Mouse (Mus musculus) Patski (cell line): ENCODE measurements around the gene Macrod2. TPM values are rescaled to one million over a fixed set of nuclear protein-coding genes. Genes with fewer than 3 reads are reported as not detected.

ENCODE experiments used
- ATAC-seq: fragments of 100-300 bp; one replicate; pipeline ENCODE4 v1.8.0; 2021
- CTCF ChIA-PET: fragments of 350-600 bp; sonication (Branson Sonifier 250); formaldehyde crosslinking; loops from one replicate; lab custom pipeline; 2022; ENCODE audit warnings: inconsistent platforms; lab: Charles Lee
- POLR2A ChIA-PET: fragments of 350-600 bp; sonication (Branson Sonifier 250); formaldehyde crosslinking; loops from one replicate; lab custom pipeline; 2022; ENCODE audit warnings: antibody characterized with exemption, inconsistent platforms; lab: Charles Lee
- DNase-seq: peaks from one replicate; pipeline ENCODE4 v3.0.0-alpha.2; 2011; ENCODE audit warnings: low read depth, low spot score
- H3K27me3 ChIP-seq: fragments of 371-371 bp; one replicate; pipeline ENCODE4 v1.5.1; 2021
- CTCF ChIP-seq: fragments of 100-300 bp; IDR thresholded peaks from one replicate; pipeline ENCODE4 v1.5.1; 2021
- in situ Hi-C: fragments of 300-500 bp; cut with MboI; formaldehyde crosslinking; loops from 3 replicates; pipeline ENCODE4 v1.11.1; 2018; ENCODE audit warnings: low pct_unique_long_range_greater_than_20kb, mixed read lengths
- polyA plus RNA-seq: library from polyadenylated mRNA; unstranded; gene quantifications from one replicate; pipeline ENCODE4 v1.2.3, GENCODE M21; 2021

The Macrod2 gene
- polyA plus RNA-seq, 1 experiment from 2014 or later, result 5.1 TPM

DNA sequence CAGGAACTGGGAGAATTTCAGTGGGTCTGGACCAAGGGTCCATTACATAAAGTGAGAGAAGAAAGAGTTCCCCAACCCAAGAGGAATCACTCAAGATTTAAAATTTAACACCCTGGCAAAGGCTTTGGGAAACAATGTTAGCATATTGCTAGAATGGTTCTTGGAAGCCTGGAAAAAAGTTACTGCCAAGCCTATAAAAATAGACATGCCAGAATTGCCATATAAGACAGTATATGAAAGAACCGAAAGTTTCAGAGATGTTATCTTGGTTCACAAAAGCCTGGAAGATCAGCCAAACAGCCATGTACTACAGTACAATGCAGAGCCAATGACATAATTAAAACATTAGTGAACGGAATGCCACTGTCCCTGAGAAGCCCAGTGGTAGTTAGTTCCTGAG lies 575.1 kb downstream of the Macrod2 start:
- TF ChIP-seq CTCF, result no peak
- ChIA-PET CTCF (no interaction called here), POLR2A (no interaction called here)
- DNase-seq (no peak), ATAC-seq (no peak)
- H3K27me3 ChIP-seq, result no peaks in the 10 kb centered on the region
- in situ Hi-C loops, result no loop called here

DNA sequence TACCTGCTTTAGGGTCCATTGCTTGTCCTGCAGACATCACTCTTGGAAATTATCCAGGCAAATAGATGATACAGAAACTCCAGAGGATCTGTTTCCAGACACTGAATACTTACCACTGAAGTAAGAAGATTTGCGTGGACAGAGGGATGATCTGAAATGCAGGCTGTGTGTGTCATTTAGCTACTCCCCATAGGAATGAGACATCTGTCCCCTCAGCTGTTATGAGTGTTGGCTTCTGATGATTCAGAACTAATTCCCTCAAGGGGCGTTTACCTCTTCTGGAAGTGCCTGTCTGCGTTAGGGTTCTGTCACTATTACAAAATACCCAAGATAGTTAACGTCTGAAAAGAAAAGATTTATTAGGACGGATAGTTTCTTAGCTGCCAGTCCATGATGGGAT lies 576.7 kb downstream of the Macrod2 start:
- ChIA-PET POLR2A (no interaction called here), CTCF (no interaction called here)
- no peak for TF ChIP-seq CTCF
- no peak for ATAC-seq
- DNase-seq, result no peak
- in situ Hi-C loops, result no loop called here
- H3K27me3 ChIP-seq, result no peaks in the 10 kb centered on the region

DNA sequence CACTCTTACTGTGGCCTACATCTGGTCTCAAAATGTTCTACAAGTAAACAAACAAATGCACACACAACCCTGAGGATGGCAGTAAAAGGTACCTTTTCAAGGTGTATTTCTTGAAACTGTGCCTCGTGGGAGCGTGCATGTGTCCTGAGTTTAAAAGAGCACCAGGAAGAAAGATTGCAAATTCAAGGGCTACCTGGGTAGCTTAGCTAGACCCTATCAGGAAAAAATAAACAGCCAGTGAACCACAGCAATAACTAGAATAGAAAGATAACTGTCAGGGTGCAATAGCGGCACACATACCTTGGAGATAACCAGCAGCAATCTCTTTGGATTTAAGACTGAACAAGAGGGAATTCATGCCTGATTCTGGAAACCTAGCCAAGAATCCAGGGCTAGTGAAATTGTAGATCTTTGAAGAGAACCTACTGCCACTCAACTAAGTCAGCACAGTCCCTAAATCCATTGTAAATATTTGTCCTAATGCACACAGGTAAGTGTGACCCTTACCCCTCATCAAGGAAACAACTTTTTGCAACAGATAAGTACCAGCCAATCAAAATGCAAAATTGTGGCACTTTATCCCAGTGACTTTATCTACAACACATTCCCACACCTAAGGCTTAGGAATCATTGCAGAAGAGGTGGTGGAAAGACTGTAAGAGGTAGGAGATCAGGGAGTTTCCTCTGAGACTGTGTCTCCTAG lies 590.7 kb downstream of the Macrod2 start:
- CTCF ChIA-PET, result no interaction called here
- in situ Hi-C loops, result no loop called here

GRCm38 (mm10) chr2:141003846-141004245 lies 608.7 kb downstream of the Macrod2 start:
- ATAC-seq (no peak), DNase-seq (no peak)
- ChIA-PET POLR2A (no interaction called here), CTCF (interaction anchor here (1.0 kb wide), 1 partner anchor 10 kb away, joined by 3 read pairs; no protein-coding TSS in a partner anchor)
- TF ChIP-seq CTCF, result no peak
- in situ Hi-C loops, result no loop called here
- no peaks in the 10 kb centered on the region for H3K27me3 ChIP-seq

More for the DNA sequence above, 590.7 kb downstream of the Macrod2 start:
- TF ChIP-seq CTCF, result no peak
- no peaks in the 10 kb centered on the region for H3K27me3 ChIP-seq
- no peak for DNase-seq
- POLR2A ChIA-PET, result no interaction called here
- ATAC-seq, result no peak

- ATAC-seq (no peak), DNase-seq (no peak)
- ChIA-PET CTCF (no interaction called here), POLR2A (no interaction called here)
- in situ Hi-C loops, result no loop called here
- TF ChIP-seq CTCF, result no peak
- H3K27me3 ChIP-seq, result no peaks in the 10 kb centered on the region
These were observed 609.2 kb downstream of the Macrod2 start for GRCm38 (mm10) chr2:141004326-141004725.

- TF ChIP-seq CTCF, result no peak
- ChIA-PET CTCF (no interaction called here), POLR2A (no interaction called here)
- in situ Hi-C loops, result no loop called here
- ATAC-seq (no peak), DNase-seq (no peak)
- H3K27me3 ChIP-seq, result no peaks in the 10 kb centered on the region
These were observed 610.5 kb downstream of the Macrod2 start for GRCm38 (mm10) chr2:141005616-141006015.

GRCm38 (mm10) chr2:141007725-141008124 lies 612.6 kb downstream of the Macrod2 start:
- ChIA-PET POLR2A (no interaction called here), CTCF (interaction anchor here (1.8 kb wide), 1 partner anchor 337 kb away, joined by 3 read pairs; the partner anchor contains the start of gene Flrt3)
- ATAC-seq (no peak), DNase-seq (no peak)
- no peaks in the 10 kb centered on the region for H3K27me3 ChIP-seq
- TF ChIP-seq CTCF, result no peak
- in situ Hi-C loops, result no loop called here

- TF ChIP-seq CTCF, result no peak
- no peak for ATAC-seq
- in situ Hi-C loops, result no loop called here
- no peak for DNase-seq
- POLR2A ChIA-PET, result no interaction called here
- CTCF ChIA-PET, result no interaction called here
- H3K27me3 ChIP-seq, result no peaks in the 10 kb centered on the region
These were observed 613.3 kb downstream of the Macrod2 start for GRCm38 (mm10) chr2:141008458-141008857.

DNA sequence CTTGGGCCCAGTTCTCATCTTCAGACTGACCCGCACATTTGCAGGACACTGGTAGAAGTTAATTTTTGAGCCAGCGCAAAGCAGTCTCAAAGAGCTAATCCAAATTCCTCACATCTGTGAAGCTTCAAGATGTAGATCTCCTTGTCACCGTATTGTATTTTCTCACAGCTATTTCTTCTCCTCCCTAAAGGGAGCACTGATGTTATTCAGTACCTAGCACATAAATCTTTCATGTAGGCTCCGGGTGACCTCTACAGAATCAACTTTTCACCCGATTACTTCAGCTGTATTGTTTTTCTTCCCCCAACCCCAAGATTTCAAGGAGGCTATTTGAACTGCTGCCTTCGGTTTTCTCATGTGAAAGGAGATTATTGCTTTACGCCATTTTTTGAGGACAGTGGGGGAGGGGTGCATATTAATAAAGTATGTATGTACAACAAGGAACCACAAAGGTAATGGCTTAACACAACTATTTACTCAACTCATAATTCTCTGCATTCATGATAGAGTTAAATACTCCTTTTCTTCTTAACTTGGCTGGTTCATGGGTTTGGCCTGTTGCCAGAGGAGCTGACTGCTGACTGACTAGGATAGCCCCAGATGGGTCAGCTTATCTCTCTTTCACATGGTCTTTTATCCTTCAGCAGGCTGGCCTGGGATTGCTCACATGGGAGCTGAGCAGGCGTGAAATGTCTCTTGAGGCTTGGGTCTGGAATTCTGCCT lies 618.5 kb downstream of the Macrod2 start:
- in situ Hi-C loops, result no loop called here
- ATAC-seq (no peak), DNase-seq (peak; percentile 31)

GRCm38 (mm10) chr2:141022971-141023370 lies 627.9 kb downstream of the Macrod2 start:
- DNase-seq, result no peak
- CTCF ChIA-PET, result no interaction called here
- H3K27me3 ChIP-seq, result no peaks in the 10 kb centered on the region
- ATAC-seq, result no peak
- in situ Hi-C loops, result no loop called here
- TF ChIP-seq CTCF, result no peak
- POLR2A ChIA-PET, result no interaction called here

More for the DNA sequence above, 618.5 kb downstream of the Macrod2 start:
- POLR2A ChIA-PET, result interaction anchor here (0.9 kb wide), 1 partner anchor 102 kb away, joined by 5 read pairs; no protein-coding TSS in a partner anchor
- CTCF ChIA-PET, result interaction anchor here (1.0 to 1.6 kb wide), 4 partner anchors 10 to 342 kb away, joined by 3 read pairs; partner anchors contain the start of gene Flrt3
- TF ChIP-seq CTCF, result no peak
- no peaks in the 10 kb centered on the region for H3K27me3 ChIP-seq

DNA sequence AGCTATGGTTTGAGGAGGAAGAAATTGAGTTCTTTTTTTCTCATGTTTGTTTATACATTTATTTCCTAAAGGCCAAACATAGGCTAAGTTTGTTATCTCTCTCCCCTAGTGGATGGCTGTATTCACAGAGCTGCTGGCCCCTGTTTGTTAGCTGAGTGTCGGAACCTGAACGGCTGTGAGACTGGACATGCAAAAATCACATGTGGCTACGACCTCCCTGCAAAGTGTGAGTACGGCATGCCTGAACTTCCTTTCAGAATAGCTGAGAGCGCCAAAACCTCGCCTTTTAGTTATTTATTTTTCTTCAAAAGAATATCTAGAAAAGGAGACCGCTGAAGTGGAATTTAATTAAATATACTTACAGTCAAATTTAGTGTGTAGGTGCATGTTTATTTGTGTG lies 628.8 kb downstream of the Macrod2 start:
- ATAC-seq (no peak), DNase-seq (no peak)
- in situ Hi-C loops, result no loop called here
- H3K27me3 ChIP-seq, result no peaks in the 10 kb centered on the region
- CTCF ChIA-PET, result interaction anchor here (1.9 kb wide), 1 partner anchor 23 kb away, joined by 8 read pairs; no protein-coding TSS in a partner anchor
- TF ChIP-seq CTCF, result no peak
- POLR2A ChIA-PET, result no interaction called here
